Mouse (Mus musculus) retina, embryonic 14.5 days (tissue): ENCODE measurements at regions not wholly inside any gene's neighbourhood (a gene's known extent, or its start where the extent isn't known, plus 50 kb on each side); places are given as distances from the start of the nearest gene placed in this dataset.
A peak's percentile ranks its signal among the peaks of the same experiment; 100 is the strongest.

Experiments used
- DNase-seq: peaks from one replicate; pipeline ENCODE4 v3.0.0-alpha.2; 2015; ENCODE audit warnings: low spot score

DNA sequence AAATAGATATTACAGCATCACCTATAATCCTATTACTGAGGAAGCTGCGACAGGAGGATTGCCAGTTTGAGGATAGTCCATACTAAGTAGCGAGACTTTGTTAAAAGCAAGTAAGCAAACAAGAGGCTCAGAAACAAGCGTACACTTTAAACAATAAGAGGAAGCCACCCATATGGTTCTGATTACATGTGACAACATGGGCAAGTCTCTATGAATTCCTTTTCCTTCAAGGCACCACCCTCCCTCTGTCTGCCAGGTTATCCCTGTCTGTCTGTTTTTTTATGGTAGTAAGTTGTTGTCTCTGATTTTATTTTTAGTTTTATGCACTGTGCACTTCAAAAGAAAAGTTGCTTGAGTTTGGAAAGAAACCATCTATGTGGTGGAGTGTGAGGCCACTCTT is 76.8 kb upstream of the Tars start:
- DNase-seq: no peak

DNA sequence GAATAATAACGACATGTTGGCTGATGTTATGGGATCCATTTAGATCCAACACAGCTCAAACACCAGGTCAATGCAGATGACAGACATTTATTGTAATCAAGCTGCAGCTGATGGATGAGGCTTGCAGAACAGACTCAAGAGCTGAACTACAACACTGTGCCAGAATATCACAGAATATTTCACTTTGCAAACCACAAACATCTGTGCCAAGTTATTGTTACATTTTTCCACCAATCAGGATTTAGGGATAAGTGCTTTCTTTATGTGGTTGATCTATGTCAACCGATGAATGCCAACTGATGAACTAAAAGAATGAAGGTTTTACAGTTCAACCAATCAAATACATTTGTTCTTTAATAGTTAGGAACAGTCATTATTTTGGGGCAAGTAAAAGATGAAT is 63.9 kb upstream of the Tars start:
- no peak for DNase-seq

DNA sequence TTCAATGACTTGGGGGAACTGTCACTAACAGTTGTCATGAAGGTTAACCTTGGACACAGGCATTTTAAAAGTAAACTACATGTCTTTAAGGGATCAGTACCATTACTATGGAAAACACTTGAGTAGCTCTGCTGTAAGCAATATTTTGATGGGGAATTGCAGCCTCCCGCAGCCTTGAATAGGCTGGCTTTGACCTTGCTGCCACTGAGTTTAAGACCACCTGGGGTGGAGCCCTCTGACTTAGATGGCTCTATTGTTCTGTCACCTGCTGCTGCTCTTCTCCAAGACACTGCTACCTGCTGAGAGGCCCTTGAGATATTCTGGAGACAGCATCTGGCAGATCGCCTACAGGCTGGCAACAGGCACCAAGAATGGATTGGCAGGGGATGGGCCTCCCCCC is 62.1 kb upstream of the Tars start:
- peak; percentile 1 for DNase-seq

DNA sequence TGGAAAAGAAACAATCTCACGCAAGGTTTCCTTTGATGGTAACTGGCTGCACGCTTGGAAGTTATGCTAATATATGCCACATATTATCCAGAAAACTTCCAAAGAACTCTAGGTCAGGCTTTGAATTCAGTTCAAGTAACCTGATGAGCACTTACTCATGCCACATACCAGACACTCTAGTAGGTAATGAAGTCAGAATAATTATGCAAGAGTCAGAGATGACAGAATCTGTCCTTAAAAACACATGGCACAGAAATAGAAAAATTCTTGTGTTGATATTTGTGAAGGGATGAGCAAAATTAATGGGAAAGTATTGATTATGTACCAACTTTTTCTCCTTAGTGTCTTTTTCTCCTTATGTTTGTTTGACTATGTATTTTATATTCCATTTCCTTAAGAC is 59.8 kb upstream of the Tars start:
- no peak for DNase-seq

DNA sequence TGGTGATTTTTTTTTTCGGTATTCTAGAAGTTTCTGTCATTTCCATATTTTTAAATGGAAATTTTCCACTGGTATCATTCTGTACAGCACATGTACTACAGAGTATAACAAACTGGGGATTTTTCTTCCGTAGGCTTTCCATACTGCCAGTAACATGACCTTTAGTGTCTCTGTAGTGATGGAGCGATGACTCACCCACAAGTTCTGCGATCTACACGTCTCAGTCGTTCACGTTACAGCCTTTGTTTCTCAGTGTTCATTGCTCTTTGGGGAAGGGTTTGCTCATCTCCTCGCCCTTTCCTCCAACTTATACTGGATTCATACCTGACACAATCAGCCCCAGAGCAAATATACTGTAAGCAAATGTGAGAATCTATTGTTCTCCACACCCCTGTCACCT is 57.8 kb upstream of the Tars start:
- DNase-seq: no peak

DNA sequence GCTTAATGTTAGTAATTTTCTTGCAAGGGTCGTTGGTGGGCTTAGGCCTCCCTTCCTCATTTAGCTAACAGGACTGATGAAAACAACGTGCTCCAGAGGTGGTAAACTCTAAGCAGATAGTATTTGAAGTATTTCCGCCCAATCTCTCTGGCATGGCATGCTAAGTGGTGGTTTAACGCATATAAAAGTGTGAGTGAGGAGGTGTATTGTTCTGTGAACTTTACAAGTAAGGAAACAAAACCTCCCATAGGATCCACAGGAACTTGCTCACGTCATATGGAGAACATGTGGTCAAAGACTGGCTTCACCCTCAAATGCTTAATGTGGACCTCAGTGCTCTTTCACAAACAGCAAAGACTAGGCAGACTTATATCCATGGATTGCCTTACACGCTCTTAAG is 56.5 kb upstream of the Tars start:
- no peak for DNase-seq

DNA sequence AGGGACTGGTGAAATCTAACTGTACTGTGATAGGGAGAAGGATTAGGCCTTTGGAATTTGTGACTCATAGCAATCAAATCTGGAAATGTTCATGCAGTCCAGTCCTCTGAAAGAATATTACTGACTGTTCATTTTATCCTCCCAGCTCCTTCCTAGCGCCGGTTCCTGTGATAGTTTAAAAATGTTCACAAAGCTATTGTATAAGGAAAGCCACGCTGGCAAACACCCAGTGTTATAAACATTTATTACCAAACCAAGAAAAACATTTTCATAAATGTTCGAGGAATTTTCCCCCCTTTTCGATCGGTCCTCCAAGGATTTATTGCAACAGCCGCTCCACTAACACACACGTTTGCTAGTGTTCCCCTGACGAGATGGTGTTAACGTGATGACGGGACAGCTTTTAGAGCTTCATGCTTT is 55.9 kb upstream of the Tars start:
- DNase-seq: no peak

DNA sequence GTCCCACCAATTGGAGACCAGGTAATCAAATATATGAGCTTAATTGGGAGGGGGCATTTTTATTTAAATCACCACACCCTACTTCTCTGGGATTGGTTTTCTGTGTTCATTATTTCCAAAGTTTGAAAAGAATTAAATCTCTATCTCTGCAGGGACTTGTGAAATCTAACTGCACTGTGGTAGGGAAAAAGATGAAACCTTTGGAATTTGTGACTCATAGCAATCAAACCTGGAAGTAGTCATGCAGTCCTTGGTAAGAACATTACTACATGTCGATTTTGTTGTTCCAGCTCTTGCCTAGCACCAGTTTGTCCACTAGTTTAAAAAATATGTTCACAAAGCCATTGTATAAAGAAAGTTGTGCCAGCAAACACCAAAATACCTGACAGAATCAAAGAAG is 54.5 kb upstream of the Tars start:
- no peak for DNase-seq

DNA sequence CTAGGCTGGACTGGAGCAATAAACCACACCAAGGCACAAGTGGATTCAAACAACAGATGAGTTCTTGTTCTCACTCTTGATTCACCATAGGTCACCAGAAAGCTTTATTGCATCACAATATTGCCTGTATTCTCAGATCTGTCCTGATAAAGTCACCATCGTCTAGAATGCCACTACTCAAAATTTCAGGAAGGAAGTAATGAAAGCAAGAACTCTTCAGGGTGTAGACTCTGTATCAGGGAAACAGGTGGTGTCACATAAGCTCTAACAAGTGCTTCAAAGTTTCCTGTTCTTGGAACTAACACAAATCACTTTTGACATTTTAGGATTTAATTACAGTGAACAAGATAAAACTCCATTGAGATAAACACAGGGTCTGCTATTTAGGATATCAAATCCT is 52.2 kb upstream of the Tars start:
- DNase-seq: no peak
